Mouse (Mus musculus) embryonic facial prominence, embryonic 11.5 days (tissue): ENCODE results near the gene Zfp809. TPM values are rescaled to one million over a fixed set of nuclear protein-coding genes. Genes with fewer than 3 reads are reported as not detected.
"Not testable (repeated sequence)": the region's sequence is repeated elsewhere in the genome, so short reads cannot be mapped to it uniquely, and the experiment has no call there.

Experiments
- ATAC-seq: fragments of 200-750 bp; cut with Nextera tagmentation; replicated peaks from 2 replicates; pipeline ENCODE4 v1.8.0; 2017; ENCODE audit warnings: low read depth; ENCODE audit not compliant: insufficient number of reproducible peaks, low FRiP score, low TSS enrichment
- DNase-seq: peaks from one replicate; pipeline ENCODE4 v3.0.0-alpha.2; 2015; ENCODE audit warnings: low spot score
- H3K27ac ChIP-seq: fragments of 300-500 bp; sonication (generic); replicated peaks from 2 replicates; pipeline ENCODE4 v1.5.1; 2014; ENCODE audit warnings: mild to moderate bottlenecking, low read depth, low read length, control low read depth
- H3K27me3 ChIP-seq: fragments of 300-500 bp; sonication (generic); 2 replicates; pipeline ENCODE4 v1.6.1; 2014; ENCODE audit warnings: mild to moderate bottlenecking, low read length, moderate library complexity, mixed read lengths; ENCODE audit not compliant: control insufficient read depth, insufficient read depth
- H3K36me3 ChIP-seq: fragments of 300-500 bp; sonication (generic); replicated peaks from 2 replicates; pipeline ENCODE4 v1.6.1; 2014; ENCODE audit warnings: low read depth, mild to moderate bottlenecking, low read length, moderate library complexity, mixed read lengths; ENCODE audit not compliant: control insufficient read depth, insufficient read depth
- H3K4me1 ChIP-seq: fragments of 300-500 bp; sonication (generic); 2 replicates; pipeline ENCODE4 v1.6.1; 2014; ENCODE audit warnings: low read length, mixed read lengths; ENCODE audit not compliant: control insufficient read depth, insufficient read depth
- H3K4me2 ChIP-seq: fragments of 300-500 bp; sonication (generic); 2 replicates; pipeline ENCODE4 v1.6.1; 2014; ENCODE audit warnings: low read depth, mild to moderate bottlenecking, control low read depth, low read length, moderate library complexity
- H3K4me3 ChIP-seq: fragments of 300-500 bp; sonication (generic); 2 replicates; pipeline ENCODE4 v1.5.1; 2014; ENCODE audit warnings: low read depth, low read length, control low read depth
- H3K9ac ChIP-seq: fragments of 300-500 bp; sonication (generic); replicated peaks from 2 replicates; pipeline ENCODE4 v1.6.1; 2014; ENCODE audit warnings: mild to moderate bottlenecking, control low read depth, low read length
- H3K9me3 ChIP-seq: fragments of 300-500 bp; sonication (generic); replicated peaks from 2 replicates; pipeline ENCODE4 v1.6.1; 2016; ENCODE audit warnings: mild to moderate bottlenecking, low read length, inconsistent platforms, mixed read lengths; ENCODE audit not compliant: control insufficient read depth
- WGBS: fragments of 180-500 bp; shearing (Covaris S2); extraction: QIAGEN DNeasy Blood & Tissue Kit; methylation state at CpG from one replicate; pipeline ENCODE4 v1.1.7; 2014; 5-methylcytosine and 5-hydroxymethylcytosine counted together
- polyA plus RNA-seq: library from polyadenylated mRNA; unstranded; fragments of >200 nt; fragmentation: Nextera tagmentation; extraction: Ambion mirVana; gene quantifications from 2 replicates; pipeline ENCODE4 v1.2.1, GENCODE M21; 2014

Gene Zfp809
- polyA plus RNA-seq, 1 experiment from 2014 or later, result 9.6 TPM

DNA sequence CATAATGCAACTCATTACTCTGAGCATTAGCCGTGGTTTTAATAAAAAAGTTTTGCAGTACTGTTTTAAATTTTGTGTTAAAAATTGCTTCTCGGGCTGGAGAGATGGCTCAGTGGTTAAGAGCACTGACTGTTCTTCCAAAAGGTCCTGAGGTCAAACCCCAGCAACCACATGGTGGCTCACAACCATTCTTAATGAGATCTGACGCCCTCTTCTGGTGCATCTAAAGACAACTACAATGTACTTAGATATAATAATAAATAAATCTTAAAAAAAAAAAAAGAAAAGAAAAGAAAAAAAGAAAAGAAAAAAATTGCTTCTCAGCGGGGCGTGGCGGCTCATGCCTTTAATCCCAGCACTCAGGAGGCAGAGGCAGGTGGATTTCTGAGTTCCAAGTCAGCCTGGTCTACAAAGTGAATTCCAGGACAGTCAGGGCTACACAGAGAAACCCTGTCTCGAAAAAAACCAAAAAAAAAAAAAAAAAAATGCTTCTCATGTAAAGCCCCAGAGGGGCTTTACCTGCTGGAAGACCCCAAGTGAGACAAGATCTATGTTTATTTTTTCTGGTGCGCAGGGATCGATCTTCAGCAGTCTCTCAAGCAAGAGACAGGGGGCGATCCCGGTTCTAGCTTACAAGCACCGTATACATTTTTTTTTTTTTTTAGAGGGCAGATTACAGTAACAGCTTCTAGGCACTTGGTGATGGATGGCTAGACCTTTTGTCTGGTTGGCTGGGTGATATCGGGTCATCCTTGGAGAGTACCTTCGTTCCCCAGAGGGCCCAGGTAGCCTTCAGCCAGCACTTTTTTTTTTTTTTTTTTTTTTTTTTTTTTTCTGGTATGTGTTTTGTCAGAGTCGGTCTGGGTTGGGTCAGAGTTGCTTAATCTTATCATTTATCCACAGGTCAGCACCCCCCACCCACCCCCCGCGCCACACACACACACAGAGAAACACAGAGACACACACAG, 694 bp upstream of the Zfp809 start:
- H3K27me3 ChIP-seq, result no peaks in the 10 kb centered on the region
- H3K27ac ChIP-seq, result no peak overlapping the region
- peak overlapping the region; percentile 36 for H3K4me2 ChIP-seq
- peak; percentile 10; the same call in 1 of the 2 replicates for ATAC-seq
- 22% methylated on average over 17 of the region's 17 CpGs for WGBS
- peak; percentile 66 for DNase-seq
- H3K9me3 ChIP-seq, result no peaks in the 10 kb centered on the region
- no peaks in the 10 kb centered on the region for H3K36me3 ChIP-seq
- H3K9ac ChIP-seq, result peak overlapping the region; percentile 34; the same call in 1 of the 2 replicates
- H3K4me3 ChIP-seq, result peak overlapping the region; percentile 70
- H3K4me1 ChIP-seq, result no peaks in the 10 kb centered on the region

DNA sequence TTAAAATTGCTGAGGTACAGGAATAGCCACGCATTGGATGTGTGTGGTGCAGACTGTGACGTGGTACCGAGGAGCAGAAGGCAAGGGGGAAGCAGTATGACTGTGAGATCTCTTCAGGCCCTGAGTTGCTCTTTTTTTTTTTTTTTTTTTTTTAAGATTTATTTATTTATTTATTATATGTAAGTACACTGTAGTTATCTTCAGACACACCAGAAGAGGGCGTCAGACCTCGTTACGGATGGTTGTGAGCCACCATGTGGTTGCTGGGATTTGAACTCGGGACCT, 817 bp downstream of the Zfp809 start:
- H3K36me3 ChIP-seq, H3K27ac ChIP-seq, DNase-seq, ATAC-seq, H3K9me3 ChIP-seq, H3K4me3 ChIP-seq, H3K4me1 ChIP-seq, H3K9ac ChIP-seq, H3K27me3 ChIP-seq: not testable (repeated sequence)
- peak overlapping the region; percentile 55; the same call in 1 of the 2 replicates for H3K4me2 ChIP-seq
- WGBS, result 72% methylated on average over 7 of the region's 7 CpGs

DNA sequence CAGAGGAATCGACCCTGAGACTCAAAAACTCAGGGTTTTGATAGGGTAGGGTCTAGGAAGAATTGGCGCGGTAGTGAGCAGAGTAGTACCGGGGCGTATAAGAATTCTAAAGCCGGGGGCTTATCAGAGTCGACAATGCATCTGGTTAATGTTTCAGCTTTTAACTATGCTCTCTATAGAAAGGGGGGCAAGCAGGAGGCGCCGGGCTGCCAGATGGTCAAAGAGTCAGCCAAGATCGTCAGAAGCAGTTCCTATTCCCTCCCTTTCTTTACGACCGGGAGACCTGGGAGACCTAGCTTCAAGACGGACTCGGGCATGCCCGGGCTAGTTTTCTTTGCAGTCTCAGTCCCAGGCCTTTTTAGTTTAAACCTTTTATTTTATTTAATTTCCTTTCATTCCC, 1.3 kb downstream of the Zfp809 start:
- DNase-seq (no peak), ATAC-seq (no peak)
- no peaks in the 10 kb centered on the region; the same call in 1 of the 2 replicates for H3K4me1 ChIP-seq
- H3K27me3 ChIP-seq, result no peaks in the 10 kb centered on the region
- H3K36me3 ChIP-seq, result no peaks in the 10 kb centered on the region
- no peak overlapping the region for H3K27ac ChIP-seq
- no peaks in the 10 kb centered on the region for H3K9me3 ChIP-seq
- no peak overlapping the region for H3K4me3 ChIP-seq
- WGBS, result 90% methylated on average over 15 of the region's 15 CpGs
- H3K9ac ChIP-seq, result no peak overlapping the region
- H3K4me2 ChIP-seq, result no peak overlapping the region

DNA sequence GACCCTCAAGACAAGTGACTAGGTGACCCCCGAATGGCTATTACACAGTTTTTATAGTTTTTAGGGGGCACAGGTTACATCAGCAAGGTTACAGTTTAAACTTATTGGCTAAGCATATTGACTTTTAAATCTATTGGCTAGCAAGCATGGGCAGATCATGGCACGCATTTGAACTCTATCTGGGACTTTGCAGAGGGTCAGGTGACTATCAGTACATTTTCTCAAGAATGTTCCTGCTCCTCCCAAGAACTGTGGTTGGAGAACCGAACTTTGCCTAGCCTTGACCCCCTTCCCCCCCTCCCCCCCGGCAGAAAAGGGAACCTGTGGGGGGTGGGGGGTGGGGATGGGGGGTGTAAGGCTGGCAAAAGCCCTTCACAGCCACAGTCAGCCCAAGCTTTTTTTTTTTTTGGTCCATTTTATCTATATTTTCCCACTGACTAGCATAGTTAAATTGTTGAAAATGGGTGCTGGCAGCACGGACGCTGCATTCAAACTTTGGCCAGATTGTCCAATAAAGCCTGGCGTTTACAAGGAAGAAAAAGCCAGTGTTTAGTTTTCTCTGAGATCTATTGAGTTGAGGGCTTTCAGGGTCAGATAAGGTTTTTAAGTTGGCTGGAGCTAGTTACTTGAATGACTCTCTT, 4.0 kb downstream of the Zfp809 start:
- no peak overlapping the region for H3K4me3 ChIP-seq
- no peaks in the 10 kb centered on the region for H3K9me3 ChIP-seq
- no peaks in the 10 kb centered on the region for H3K36me3 ChIP-seq
- ATAC-seq (no peak), DNase-seq (no peak)
- H3K9ac ChIP-seq, result no peak overlapping the region
- no peak overlapping the region for H3K27ac ChIP-seq
- H3K4me2 ChIP-seq, result no peak overlapping the region
- WGBS, result 89% methylated on average over 6 of the region's 7 CpGs
- H3K27me3 ChIP-seq, result no peaks in the 10 kb centered on the region
- no peaks in the 10 kb centered on the region; the same call in 1 of the 2 replicates for H3K4me1 ChIP-seq

DNA sequence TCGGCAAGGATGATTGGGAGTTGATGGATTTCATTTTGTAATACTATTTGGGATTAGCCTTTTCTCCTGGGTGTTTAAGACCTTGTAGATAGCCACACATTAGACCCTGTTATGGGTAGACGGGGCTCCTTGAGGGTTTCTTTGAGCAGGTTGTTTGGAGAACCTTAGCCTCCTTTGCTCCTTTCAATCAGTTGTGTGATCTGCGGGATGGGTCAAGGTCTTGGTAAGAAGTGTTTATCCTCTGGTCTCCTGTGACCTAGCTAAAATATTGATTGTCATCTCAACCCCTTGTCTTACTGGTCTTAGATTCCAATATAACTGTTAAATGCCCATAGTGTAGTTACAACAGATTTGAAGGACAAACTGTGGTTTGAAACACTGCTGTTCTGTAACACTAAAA, 4.5 kb downstream of the Zfp809 start:
- H3K4me1 ChIP-seq, result no peaks in the 10 kb centered on the region; the same call in 1 of the 2 replicates
- H3K4me2 ChIP-seq, result no peak overlapping the region
- no peaks in the 10 kb centered on the region for H3K27me3 ChIP-seq
- 94% methylated on average over 3 of the region's 3 CpGs for WGBS
- H3K9ac ChIP-seq, result no peak overlapping the region
- no peaks in the 10 kb centered on the region; the same call in 1 of the 2 replicates for H3K36me3 ChIP-seq
- no peaks in the 10 kb centered on the region for H3K9me3 ChIP-seq
- H3K4me3 ChIP-seq, result no peak overlapping the region
- H3K27ac ChIP-seq, result no peak overlapping the region
- DNase-seq (no peak), ATAC-seq (no peak)

DNA sequence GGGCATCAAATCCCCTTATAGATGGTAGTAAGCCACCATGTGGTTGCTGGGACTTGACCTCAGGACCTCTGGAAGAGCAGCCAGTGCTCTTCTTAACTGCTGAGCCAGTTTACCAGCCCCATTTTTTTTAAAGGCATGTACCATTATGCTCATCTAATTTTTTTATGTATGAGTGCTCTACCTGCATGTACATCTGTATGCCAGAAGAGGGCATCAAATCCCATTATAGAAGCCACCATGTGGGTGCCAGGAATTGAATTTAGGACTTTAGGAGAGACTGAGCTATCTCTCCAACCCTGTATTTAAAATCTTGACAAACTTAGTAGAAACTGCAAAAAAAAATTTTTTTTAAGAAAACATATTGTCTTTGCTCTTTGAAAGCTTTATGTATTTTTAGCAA, 5.0 kb downstream of the Zfp809 start:
- ATAC-seq, result no peak
- Histone ChIP-seq H3K27me3 (no peaks in the 10 kb centered on the region), H3K4me1 (no peaks in the 10 kb centered on the region; the same call in 1 of the 2 replicates), H3K27ac (no peak overlapping the region), H3K9ac (no peak overlapping the region), H3K36me3 (no peaks in the 10 kb centered on the region; the same call in 1 of the 2 replicates), H3K4me2 (no peak overlapping the region), H3K9me3 (no peaks in the 10 kb centered on the region), H3K4me3 (no peak overlapping the region)
- DNase-seq, result peak; percentile 12

DNA sequence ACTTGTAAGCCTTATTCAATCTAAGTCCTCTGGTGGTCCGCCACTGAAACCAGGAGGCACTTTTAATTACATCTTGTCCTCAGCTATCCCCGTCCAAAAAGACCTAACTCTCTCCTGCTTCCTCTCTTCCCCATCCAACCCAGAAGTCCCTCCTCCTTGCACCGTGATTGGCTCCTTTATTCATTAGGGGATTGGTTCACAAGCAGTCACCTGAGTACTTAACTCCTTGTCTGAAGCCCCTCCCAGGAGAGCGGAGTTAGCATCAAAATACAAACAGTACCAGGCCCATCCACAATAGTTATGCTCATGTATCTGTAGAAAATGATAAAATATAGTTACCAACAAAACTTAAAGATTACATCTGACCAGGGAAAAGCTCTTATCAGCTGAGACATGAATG, 14.5 kb downstream of the Zfp809 start:
- Histone ChIP-seq H3K9me3 (peaks cover 2% of the 10 kb centered on the region; the same call in 1 of the 2 replicates), H3K4me3 (no peak overlapping the region), H3K27me3 (no peaks in the 10 kb centered on the region), H3K27ac (no peak overlapping the region), H3K36me3 (no peaks in the 10 kb centered on the region; the same call in none of the 2 replicates), H3K4me1 (no peaks in the 10 kb centered on the region), H3K4me2 (no peak overlapping the region), H3K9ac (no peak overlapping the region)
- ATAC-seq, result no peak
- 93% methylated on average over 4 of the region's 4 CpGs for WGBS
- DNase-seq, result no peak

DNA sequence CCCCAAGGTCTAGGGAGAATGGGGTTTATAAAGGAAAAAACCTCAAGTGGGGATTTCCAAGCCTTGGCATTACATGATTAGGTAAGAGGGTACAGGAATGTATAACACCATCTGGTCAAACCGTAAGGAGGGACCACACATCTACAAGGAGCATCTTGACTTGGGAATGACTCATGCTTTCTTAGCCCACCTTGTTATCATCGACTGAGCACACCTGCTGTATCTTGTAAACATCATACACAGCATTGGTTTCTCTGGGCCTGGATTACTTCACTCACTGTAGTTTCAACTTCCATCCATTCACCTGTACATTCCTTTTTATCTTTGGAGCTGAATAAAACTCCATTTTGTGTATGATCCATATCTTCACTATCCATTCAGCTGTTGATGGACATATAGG, 18.7 kb downstream of the Zfp809 start:
- ATAC-seq (no peak), DNase-seq (no peak)
- WGBS, result 88% methylated on average over 2 of the region's 2 CpGs
- no peak overlapping the region for H3K9ac ChIP-seq
- H3K36me3 ChIP-seq, result peaks cover 18% of the 10 kb centered on the region
- no peak overlapping the region for H3K4me3 ChIP-seq
- H3K4me2 ChIP-seq, result no peak overlapping the region
- no peaks in the 10 kb centered on the region for H3K4me1 ChIP-seq
- no peaks in the 10 kb centered on the region for H3K27me3 ChIP-seq
- H3K9me3 ChIP-seq, result peaks cover 5% of the 10 kb centered on the region; the same call in 1 of the 2 replicates
- H3K27ac ChIP-seq, result no peak overlapping the region
